32 mouse cellular contexts compared by ENCODE assay signal in genomic region chr9:49318638-49319037, GRCm38 (mm10). TPM values are rescaled to one million over a fixed set of nuclear protein-coding genes. Genes with fewer than 3 reads are reported as not detected.
"Had no signal": no experiment of that assay in that cellular context is flagged by ENCODE, and none has a peak within 500 bp of the region (broad histone marks: within the 10 kb centered on the region; RNA-seq: fewer than 3 reads in every experiment).

No protein-coding gene starts in this region.

- H3K27me3 ChIP-seq: heart, embryonic 12.5 days; hindbrain, embryonic 12.5 days; intestine, embryonic 15.5 days; limb, embryonic 13.5 days; limb, embryonic 15.5 days; liver, embryonic 12.5 days had no signal

- H3K36me3 ChIP-seq: heart, embryonic 10.5 days; heart, embryonic 12.5 days; hindbrain, embryonic 10.5 days; hindbrain, embryonic 12.5 days; intestine, embryonic 15.5 days; limb, embryonic 13.5 days; limb, embryonic 15.5 days; liver, embryonic 12.5 days had no signal

- DNase-seq: gastrocnemius, adult 2 months; gastrocnemius, postnatal 10 days; gastrocnemius, postnatal 25 days; heart, adult 2 months; heart, postnatal 10 days; heart, postnatal 4 days; kidney, adult 18-20 months; kidney, adult 8-10 months; kidney, postnatal 10 days; kidney, postnatal 36 days; layer of hippocampus, adult 9-11 months; layer of hippocampus, postnatal 36 days; left cerebral cortex, postnatal 4 days had no signal

- H3K4me3 ChIP-seq: gastrocnemius, adult 2 months; heart, adult 2 months; heart, embryonic 10.5 days; heart, embryonic 12.5 days; hindbrain, embryonic 10.5 days; hindbrain, embryonic 12.5 days; intestine, embryonic 15.5 days; limb, embryonic 13.5 days; limb, embryonic 15.5 days; liver, embryonic 12.5 days had no signal

- H3K4me2 ChIP-seq: heart, embryonic 12.5 days; hindbrain, embryonic 12.5 days; hindbrain, embryonic 14.5 days; intestine, embryonic 15.5 days; limb, embryonic 13.5 days; limb, embryonic 15.5 days; liver, embryonic 12.5 days had no signal

- H3K9me3 ChIP-seq: heart, embryonic 10.5 days; heart, embryonic 12.5 days; hindbrain, embryonic 10.5 days; hindbrain, embryonic 12.5 days; intestine, embryonic 15.5 days; limb, embryonic 13.5 days; limb, embryonic 15.5 days; liver, embryonic 12.5 days had no signal

- ATAC-seq: hindbrain, embryonic 16.5 days; inflammation-experienced regulatory T-cells, adult 6 months; intestine, embryonic 15.5 days; intestine, postnatal 0 days; liver, embryonic 12.5 days had no signal

- H3K4me1 ChIP-seq: heart, embryonic 10.5 days; heart, embryonic 12.5 days; hindbrain, embryonic 10.5 days; hindbrain, embryonic 12.5 days; intestine, embryonic 15.5 days; limb, embryonic 13.5 days; limb, embryonic 15.5 days; liver, embryonic 12.5 days had no signal

- H3K27ac ChIP-seq: gastrocnemius, adult 2 months; heart, adult 2 months; heart, embryonic 10.5 days; hindbrain, embryonic 10.5 days; hindbrain, embryonic 12.5 days; hindbrain, embryonic 14.5 days; intestine, embryonic 15.5 days; limb, embryonic 13.5 days; limb, embryonic 15.5 days; liver, embryonic 12.5 days; liver, embryonic 14.5 days had no signal

- H3K9ac ChIP-seq: heart, embryonic 12.5 days; hindbrain, embryonic 12.5 days; hindbrain, embryonic 14.5 days; intestine, embryonic 15.5 days; limb, embryonic 13.5 days; limb, embryonic 15.5 days; liver, embryonic 12.5 days; liver, embryonic 14.5 days had no signal

RNA-seq across cellular contexts. Expression of gene Drd2, which starts 21.8 kb away (rescaled TPM):
- polyA plus RNA-seq: heart, embryonic 12.5 days; heart, embryonic 14.5 days; inflammation-experienced regulatory T-cells, adult 6 months; intestine, postnatal 0 days; kidney, embryonic 14.5 days; large intestine, adult 2 months; limb, embryonic 11.5 days; limb, embryonic 13.5 days; limb, embryonic 15.5 days; liver, adult 2 months; liver, embryonic 12.5 days; liver, embryonic 14.5 days; liver, embryonic 16.5 days had no signal
